Mouse (Mus musculus) gastrocnemius, postnatal 36 days (tissue): ENCODE results near the gene Cyth4. TPM values are rescaled to one million over a fixed set of nuclear protein-coding genes. Genes with fewer than 3 reads are reported as not detected.

Experiments used
- DNase-seq, 2 experiments: peaks; one replicate each; pipeline ENCODE4 v3.0.0; 2022
- intact Hi-C: fragments of 180-260 bp; cut with DNase I; formaldehyde crosslinking; loops from one replicate; pipeline ENCODE4 v1.15.1; 2025
- long read RNA-seq, 2 experiments: library from polyadenylated mRNA; stranded (forward); transcript quantifications; one replicate each; pipeline ENCODE4 v2.0.0; 2021
- total RNA-seq, 2 experiments: library from RNA; stranded (reverse); gene quantifications; 2 replicates each; pipeline ENCODE4 v1.2.3; 2021

Gene Cyth4
- 1 to 10 TPM; 2.0 to 2.1 TPM for total RNA-seq
- long read RNA-seq, experiment 1: 0 reads
- long read RNA-seq, experiment 2: 0 reads

GRCm38 (mm10) chr15:78596914-78597313 lies at the start of gene Cyth4:
Gene Cyth4 (plus strand): TSS chr15:78597047.
- intact Hi-C loops: no loop called here

GRCm38 (mm10) chr15:78547415-78548335 lies 49.2 kb upstream of the Cyth4 start:
- intact Hi-C loops: no loop called here

More at GRCm38 (mm10) chr15:78596914-78597313, at the start of gene Cyth4:
- DNase-seq: peak in 1 of 2 experiments; percentile 33

GRCm38 (mm10) chr15:78548336-78548665 lies 48.5 kb upstream of the Cyth4 start:
- no peak for DNase-seq
- intact Hi-C loops: no loop called here

More at GRCm38 (mm10) chr15:78547415-78548335, 49.2 kb upstream of the Cyth4 start:
- DNase-seq: no peak

- intact Hi-C loops: no loop called here
- DNase-seq: no peak
These were observed 48.1 kb upstream of the Cyth4 start for GRCm38 (mm10) chr15:78548711-78549110.

- no peak for DNase-seq
- intact Hi-C loops: no loop called here
These were observed 47.6 kb upstream of the Cyth4 start for GRCm38 (mm10) chr15:78549189-78549734.

- no peak for DNase-seq
- intact Hi-C loops: no loop called here
These were observed 42.1 kb upstream of the Cyth4 start for GRCm38 (mm10) chr15:78554545-78555313.

GRCm38 (mm10) chr15:78557693-78558535 lies 38.9 kb upstream of the Cyth4 start:
- intact Hi-C loops: no loop called here
- DNase-seq: no peak

- intact Hi-C loops: no loop called here
- no peak for DNase-seq
These were observed 37.5 kb upstream of the Cyth4 start for GRCm38 (mm10) chr15:78559141-78559979.

- intact Hi-C loops: no loop called here
- no peak for DNase-seq
These were observed 33.5 kb upstream of the Cyth4 start for GRCm38 (mm10) chr15:78563344-78563743.

- intact Hi-C loops: no loop called here
- no peak for DNase-seq
These were observed 32.9 kb upstream of the Cyth4 start for GRCm38 (mm10) chr15:78563937-78564336.

GRCm38 (mm10) chr15:78564764-78565435 lies 31.9 kb upstream of the Cyth4 start:
- no peak for DNase-seq
- intact Hi-C loops: no loop called here

- no peak for DNase-seq
- intact Hi-C loops: no loop called here
These were observed 29.2 kb upstream of the Cyth4 start for GRCm38 (mm10) chr15:78567608-78568120.

- intact Hi-C loops: no loop called here
- no peak for DNase-seq
These were observed 26.7 kb upstream of the Cyth4 start for GRCm38 (mm10) chr15:78570170-78570569.

- DNase-seq: no peak
These were observed 25.1 kb upstream of the Cyth4 start for GRCm38 (mm10) chr15:78571554-78572269.

GRCm38 (mm10) chr15:78572270-78572600 lies 24.6 kb upstream of the Cyth4 start:
- DNase-seq: no peak
- intact Hi-C loops: no loop called here

More at GRCm38 (mm10) chr15:78571554-78572269, 25.1 kb upstream of the Cyth4 start:
- intact Hi-C loops: no loop called here

GRCm38 (mm10) chr15:78572658-78573397 lies 24.0 kb upstream of the Cyth4 start, which contains the start of gene Rac2:
Gene Rac2 (minus strand): TSS chr15:78572783.
- intact Hi-C loops: no loop called here

GRCm38 (mm10) chr15:78576284-78576810 lies 20.5 kb upstream of the Cyth4 start:
- DNase-seq: no peak
- intact Hi-C loops: no loop called here

More at GRCm38 (mm10) chr15:78572658-78573397, 24.0 kb upstream of the Cyth4 start, which contains the start of gene Rac2:
- no peak for DNase-seq
